Mouse (Mus musculus) hindbrain, embryonic 14.5 days (tissue): ENCODE results near the gene Dcxr. TPM values are rescaled to one million over a fixed set of nuclear protein-coding genes. Genes with fewer than 3 reads are reported as not detected.
"Not testable (repeated sequence)": the region's sequence is repeated elsewhere in the genome, so short reads cannot be mapped to it uniquely, and the experiment has no call there.

Experiments
- ATAC-seq: fragments of 200-750 bp; cut with Nextera tagmentation; 2 replicates; pipeline ENCODE4 v1.8.0; 2017; ENCODE audit warnings: moderate number of reproducible peaks, mild to moderate bottlenecking, moderate TSS enrichment, moderate library complexity; ENCODE audit not compliant: low FRiP score
- DNase-seq: peaks from one replicate; pipeline ENCODE4 v3.0.0-alpha.2; 2015; ENCODE audit warnings: low spot score
- H3K27ac ChIP-seq: fragments of 300-500 bp; sonication (generic); 2 replicates; pipeline ENCODE4 v1.5.1; 2014; ENCODE audit warnings: mild to moderate bottlenecking, moderate library complexity
- H3K27me3 ChIP-seq: fragments of 300-500 bp; sonication (generic); 2 replicates; pipeline ENCODE4 v1.6.1; 2014; ENCODE audit warnings: mild to moderate bottlenecking, low read length, mixed read lengths; ENCODE audit not compliant: control insufficient read depth, insufficient read depth
- H3K36me3 ChIP-seq: fragments of 300-500 bp; sonication (generic); replicated peaks from 2 replicates; pipeline ENCODE4 v1.6.1; 2014; ENCODE audit not compliant: control insufficient read depth, insufficient read depth
- H3K4me1 ChIP-seq: fragments of 300-500 bp; sonication (generic); replicated peaks from 2 replicates; pipeline ENCODE4 v1.6.1; 2014; ENCODE audit warnings: antibody characterized with exemption, low read length, mixed read lengths; ENCODE audit not compliant: control insufficient read depth, insufficient read depth
- H3K4me2 ChIP-seq: fragments of 300-500 bp; sonication (generic); replicated peaks from 2 replicates; pipeline ENCODE4 v1.6.1; 2014; ENCODE audit warnings: mild to moderate bottlenecking, moderate library complexity
- H3K4me3 ChIP-seq: fragments of 300-500 bp; sonication (generic); replicated peaks from 2 replicates; pipeline ENCODE4 v1.5.1; 2014; ENCODE audit warnings: mild to moderate bottlenecking, low read length
- H3K9ac ChIP-seq: fragments of 300-500 bp; sonication (generic); 2 replicates; pipeline ENCODE4 v1.6.1; 2014
- H3K9me3 ChIP-seq: fragments of 300-500 bp; sonication (generic); 2 replicates; pipeline ENCODE4 v1.6.1; 2016; ENCODE audit warnings: low read length; ENCODE audit not compliant: control insufficient read depth
- WGBS: fragments of 180-500 bp; shearing (Covaris S2); extraction: QIAGEN DNeasy Blood & Tissue Kit; methylation state at CpG from one replicate; pipeline ENCODE4 v1.1.7; 2014; 5-methylcytosine and 5-hydroxymethylcytosine counted together
- polyA plus RNA-seq: library from polyadenylated mRNA; unstranded; fragments of >200 nt; fragmentation: Nextera tagmentation; extraction: Ambion mirVana; gene quantifications from 2 replicates; pipeline ENCODE4 v1.2.1, GENCODE M21; 2014

The Dcxr gene
- polyA plus RNA-seq, 1 experiment from 2014 or later = 13.7 TPM

- H3K27ac ChIP-seq = no peak overlapping the region
- no peak for ATAC-seq
These were observed 40.3 kb downstream of the Dcxr start for GRCm38 (mm10) chr11:120686650-120687272.

GRCm38 (mm10) chr11:120684660-120685059 lies 42.4 kb downstream of the Dcxr start:
- no peaks in the 10 kb centered on the region for H3K27me3 ChIP-seq
- H3K4me3 ChIP-seq = no peak overlapping the region
- WGBS = 93% methylated on average over 2 of the region's 2 CpGs
- DNase-seq = no peak
- ATAC-seq = no peak
- peaks cover 72% of the 10 kb centered on the region for H3K36me3 ChIP-seq
- no peaks in the 10 kb centered on the region for H3K4me1 ChIP-seq
- no peak overlapping the region for H3K4me2 ChIP-seq
- no peaks in the 10 kb centered on the region for H3K9me3 ChIP-seq
- no peak overlapping the region for H3K27ac ChIP-seq
- no peak overlapping the region for H3K9ac ChIP-seq

More at GRCm38 (mm10) chr11:120686650-120687272, 40.3 kb downstream of the Dcxr start:
- 74% methylated on average over 20 of the region's 20 CpGs for WGBS
- Histone ChIP-seq H3K36me3 (peaks cover 70% of the 10 kb centered on the region), H3K4me3 (no peak overlapping the region), H3K4me2 (no peak overlapping the region), H3K9me3 (no peaks in the 10 kb centered on the region), H3K9ac (no peak overlapping the region), H3K27me3 (no peaks in the 10 kb centered on the region), H3K4me1 (no peaks in the 10 kb centered on the region)
- no peak for DNase-seq

- WGBS = 91% methylated on average over 2 of the region's 2 CpGs
- Histone ChIP-seq H3K4me1 (no peaks in the 10 kb centered on the region), H3K4me2 (no peak overlapping the region), H3K9ac (no peak overlapping the region), H3K27me3 (no peaks in the 10 kb centered on the region), H3K4me3 (no peak overlapping the region), H3K9me3 (no peaks in the 10 kb centered on the region), H3K36me3 (peaks cover 72% of the 10 kb centered on the region), H3K27ac (no peak overlapping the region)
- DNase-seq (no peak), ATAC-seq (no peak)
These were observed 43.0 kb downstream of the Dcxr start for GRCm38 (mm10) chr11:120684086-120684485.

GRCm38 (mm10) chr11:120683536-120683935 lies 43.5 kb downstream of the Dcxr start:
- WGBS = 86% methylated on average over 3 of the region's 3 CpGs
- DNase-seq = no peak
- no peak overlapping the region for H3K27ac ChIP-seq
- H3K36me3 ChIP-seq = peaks cover 72% of the 10 kb centered on the region
- ATAC-seq = no peak
- H3K9ac ChIP-seq = no peak overlapping the region
- H3K27me3 ChIP-seq = no peaks in the 10 kb centered on the region
- H3K4me1 ChIP-seq = no peaks in the 10 kb centered on the region
- no peak overlapping the region for H3K4me2 ChIP-seq
- no peak overlapping the region for H3K4me3 ChIP-seq
- H3K9me3 ChIP-seq = no peaks in the 10 kb centered on the region

GRCm38 (mm10) chr11:120682683-120683082 lies 44.4 kb downstream of the Dcxr start:
- Histone ChIP-seq H3K27ac (no peak overlapping the region), H3K27me3 (no peaks in the 10 kb centered on the region), H3K9me3 (no peaks in the 10 kb centered on the region), H3K4me2 (no peak overlapping the region), H3K9ac (no peak overlapping the region), H3K4me1 (no peaks in the 10 kb centered on the region), H3K36me3 (peaks cover 71% of the 10 kb centered on the region), H3K4me3 (no peak overlapping the region)
- WGBS = 96% methylated on average over 5 of the region's 5 CpGs
- DNase-seq (no peak), ATAC-seq (no peak)

- Histone ChIP-seq H3K9me3 (no peaks in the 10 kb centered on the region), H3K36me3 (peaks cover 63% of the 10 kb centered on the region), H3K4me3 (no peak overlapping the region), H3K9ac (no peak overlapping the region), H3K27me3 (no peaks in the 10 kb centered on the region), H3K27ac (no peak overlapping the region), H3K4me2 (no peak overlapping the region), H3K4me1 (no peaks in the 10 kb centered on the region)
- no peak for DNase-seq
- no peak for ATAC-seq
- WGBS = 75% methylated on average over 3 of the region's 3 CpGs
These were observed 47.2 kb downstream of the Dcxr start for GRCm38 (mm10) chr11:120679909-120680308.

GRCm38 (mm10) chr11:120676951-120677350 lies 50.1 kb downstream of the Dcxr start:
- Histone ChIP-seq H3K36me3 (peaks cover 42% of the 10 kb centered on the region), H3K4me1 (peaks cover 12% of the 10 kb centered on the region), H3K4me3 (no peak overlapping the region), H3K27me3 (no peaks in the 10 kb centered on the region), H3K9ac (no peak overlapping the region), H3K9me3 (no peaks in the 10 kb centered on the region), H3K4me2 (no peak overlapping the region), H3K27ac (no peak overlapping the region)
- ATAC-seq = no peak
- 97% methylated on average over 4 of the region's 4 CpGs for WGBS
- DNase-seq = no peak

GRCm38 (mm10) chr11:120675875-120676274 lies 51.2 kb downstream of the Dcxr start:
- H3K27me3 ChIP-seq, H3K27ac ChIP-seq, DNase-seq, H3K4me2 ChIP-seq, H3K4me3 ChIP-seq, H3K9ac ChIP-seq, H3K9me3 ChIP-seq, ATAC-seq: not testable (repeated sequence)
- peaks cover 35% of the 10 kb centered on the region for H3K36me3 ChIP-seq
- 91% methylated on average over 3 of the region's 5 CpGs for WGBS
- H3K4me1 ChIP-seq = peaks cover 12% of the 10 kb centered on the region
